In genomic region chr2:156145486-156146130, GRCm38 (mm10) we compare ENCODE assay signal across 8 mouse cellular contexts. TPM values are rescaled to one million over a fixed set of nuclear protein-coding genes. Genes with fewer than 3 reads are reported as not detected.
DNase-seq lines count a peak whose midpoint lies in the region; ATAC-seq and TF ChIP-seq lines count a peak whose summit lies in the region.
"Had no signal": no experiment of that assay in that cellular context is flagged by ENCODE, and none has a peak within 500 bp of the region (broad histone marks: within the 10 kb centered on the region; RNA-seq: fewer than 3 reads in every experiment).

No protein-coding gene starts in this region.

- H3K27ac ChIP-seq in embryonic facial prominence, embryonic 15.5 days (replicated peaks): no peak overlapping the region
- H3K27ac ChIP-seq in hindbrain, embryonic 16.5 days (ENCODE audit: low read depth, low read length): no peak overlapping the region

- H3K79me2 ChIP-seq in myocyte (ENCODE audit: control insufficient read depth, insufficient read depth): peaks cover 22% of the 10 kb centered on the region

- H3ac ChIP-seq in myocyte (ENCODE audit: control insufficient read depth, insufficient read length): no peak overlapping the region

- no peaks in the 10 kb centered on the region for H3K9me3 ChIP-seq in embryonic facial prominence, embryonic 15.5 days (replicated peaks)
- H3K9me3 ChIP-seq in hindbrain, embryonic 16.5 days (ENCODE audit: control insufficient read depth, low read length): no peaks in the 10 kb centered on the region

- peak overlapping the region; percentile 87; the same call in 1 of the 2 replicates for H3K4me3 ChIP-seq in embryonic facial prominence, embryonic 15.5 days (replicated peaks)
- no peak overlapping the region for H3K4me3 ChIP-seq in hindbrain, embryonic 16.5 days (ENCODE audit: low read length)
- H3K4me3 ChIP-seq in myocyte: peak overlapping the region; percentile 76

- H3K27me3 ChIP-seq in embryonic facial prominence, embryonic 15.5 days: no peaks in the 10 kb centered on the region
- no peaks in the 10 kb centered on the region for H3K27me3 ChIP-seq in hindbrain, embryonic 16.5 days (replicated peaks; ENCODE audit: control insufficient read depth, insufficient read depth, low read length)
- no peaks in the 10 kb centered on the region for H3K27me3 ChIP-seq in myocyte (ENCODE audit: control insufficient read depth, insufficient read depth, insufficient read length)

- intact Hi-C loops in left cerebral cortex, postnatal 4 days (cut with DNase I): no loop called here

- peaks cover 10% of the 10 kb centered on the region for H3K4me1 ChIP-seq in embryonic facial prominence, embryonic 15.5 days
- peaks cover 12% of the 10 kb centered on the region for H3K4me1 ChIP-seq in hindbrain, embryonic 16.5 days (ENCODE audit: control insufficient read depth, insufficient read depth, low read depth, low read length)

- peak; percentile 12 to 13 for DNase-seq in kidney, postnatal 4 days
- DNase-seq in kidney, postnatal 25 days: no peak
- no peak for DNase-seq in thymus, postnatal 14 days
- DNase-seq in left cerebral cortex, postnatal 4 days: no peak
- DNase-seq: lung, adult 18-20 months had no signal

- no peak for TF ChIP-seq POLR2A in myocyte (IDR thresholded peaks at IDR 0.05; ENCODE audit: insufficient read length, low read depth)

- peaks cover 45% of the 10 kb centered on the region for H3K36me3 ChIP-seq in embryonic facial prominence, embryonic 15.5 days
- H3K36me3 ChIP-seq in hindbrain, embryonic 16.5 days (ENCODE audit: control insufficient read depth, insufficient read depth, low read length): peaks cover 19% of the 10 kb centered on the region
- peaks cover 49% of the 10 kb centered on the region for H3K36me3 ChIP-seq in myocyte (ENCODE audit: control insufficient read depth, insufficient read depth)

- WGBS in embryonic facial prominence, embryonic 15.5 days: 48% methylated on average over 11 of the region's 11 CpGs
- 62% methylated on average over 11 of the region's 11 CpGs for WGBS in hindbrain, embryonic 16.5 days

- no peak for ATAC-seq in embryonic facial prominence, embryonic 15.5 days (ENCODE audit: insufficient number of reproducible peaks, low FRiP score, low TSS enrichment, low read depth)
- ATAC-seq in hindbrain, embryonic 16.5 days: no peak

- H3K4me2 ChIP-seq in embryonic facial prominence, embryonic 15.5 days (replicated peaks): peak overlapping the region; percentile 74
- H3K4me2 ChIP-seq in hindbrain, embryonic 16.5 days (ENCODE audit: low read length): peak overlapping the region; percentile 60
- H3K4me2 ChIP-seq in myocyte (ENCODE audit: low read depth): peak overlapping the region; percentile 68

- H3K9ac ChIP-seq in embryonic facial prominence, embryonic 15.5 days: no peak overlapping the region
- H3K9ac ChIP-seq in hindbrain, embryonic 16.5 days (ENCODE audit: low read depth, low read length): no peak overlapping the region

TF ChIP-seq in myocyte, 11 proteins besides CTCF, POLR2A, EP300 and RAD21:
- TF ChIP-seq POLR2AphosphoS2 (IDR thresholded peaks at IDR 0.05; ENCODE audit: insufficient read length, low read depth) (peak; percentile 69), REST (IDR thresholded peaks at IDR 0.05; ENCODE audit: insufficient read depth, insufficient read length) (no peak)

RNA-seq across cellular contexts. Expression of gene Nfs1, which starts 1.6 kb away (rescaled TPM):
- 42.0 and 44.1 TPM in 2 replicates for polyA plus RNA-seq in embryonic facial prominence, embryonic 15.5 days (2015; fragmentation: Nextera tagmentation; extraction: Ambion mirVana)
- 37.7 and 39.9 TPM in 2 replicates for polyA plus RNA-seq in hindbrain, embryonic 16.5 days (2015; fragmentation: Nextera tagmentation; extraction: Ambion mirVana)
- 42.8 TPM for polyA plus RNA-seq in myocyte (2012; fragmentation: generic; extraction: Trizol)
- total RNA-seq in left cerebral cortex, postnatal 4 days (2021): 10 to 100 TPM; 25.4 to 26.6 TPM

RNA-seq across cellular contexts. Expression of gene Romo1, which starts 1.8 kb away (rescaled TPM):
- 389 and 403 TPM in 2 replicates for polyA plus RNA-seq in embryonic facial prominence, embryonic 15.5 days (2015; fragmentation: Nextera tagmentation; extraction: Ambion mirVana)
- 393 and 432 TPM in 2 replicates for polyA plus RNA-seq in hindbrain, embryonic 16.5 days (2015; fragmentation: Nextera tagmentation; extraction: Ambion mirVana)
- polyA plus RNA-seq in myocyte (2012; fragmentation: generic; extraction: Trizol): 417 TPM
- 100 to 1,000 TPM; 223 to 225 TPM for total RNA-seq in left cerebral cortex, postnatal 4 days (2021)

RNA-seq across cellular contexts. Expression of gene Gm28036, which starts 18.7 kb away (rescaled TPM):
- polyA plus RNA-seq in embryonic facial prominence, embryonic 15.5 days (2015; fragmentation: Nextera tagmentation; extraction: Ambion mirVana): 17.0 and 17.2 TPM in 2 replicates
- polyA plus RNA-seq in hindbrain, embryonic 16.5 days (2015; fragmentation: Nextera tagmentation; extraction: Ambion mirVana): 15.5 and 19.5 TPM in 2 replicates
- polyA plus RNA-seq in myocyte (2012; fragmentation: generic; extraction: Trizol): 10.0 TPM
- 10 to 100 TPM; 26.1 to 40.2 TPM for total RNA-seq in left cerebral cortex, postnatal 4 days (2021)

RNA-seq across cellular contexts. Expression of gene Rbm12, which starts 33.8 kb away (rescaled TPM):
- 23.9 and 24.1 TPM in 2 replicates for polyA plus RNA-seq in embryonic facial prominence, embryonic 15.5 days (2015; fragmentation: Nextera tagmentation; extraction: Ambion mirVana)
- polyA plus RNA-seq in hindbrain, embryonic 16.5 days (2015; fragmentation: Nextera tagmentation; extraction: Ambion mirVana): 19.3 and 27.6 TPM in 2 replicates
- polyA plus RNA-seq in myocyte (2012; fragmentation: generic; extraction: Trizol): 4.0 TPM
- total RNA-seq in left cerebral cortex, postnatal 4 days (2021): 10 to 100 TPM; 43.4 to 50.3 TPM

RNA-seq across cellular contexts. Expression of gene Cpne1, which starts 33.8 kb away (rescaled TPM):
- 53.5 and 56.3 TPM in 2 replicates for polyA plus RNA-seq in embryonic facial prominence, embryonic 15.5 days (2015; fragmentation: Nextera tagmentation; extraction: Ambion mirVana)
- polyA plus RNA-seq in hindbrain, embryonic 16.5 days (2015; fragmentation: Nextera tagmentation; extraction: Ambion mirVana): 27.8 and 28.3 TPM in 2 replicates
- 44.0 TPM for polyA plus RNA-seq in myocyte (2012; fragmentation: generic; extraction: Trizol)
- total RNA-seq in left cerebral cortex, postnatal 4 days (2021): 10 to 100 TPM; 14.2 to 18.4 TPM

Comparison
In these comparisons a context has a peak if more than half of its experiments do, and no peak if none do; other contexts are left out.
1. DNase-seq: peak in kidney, postnatal 4 days (2 of 2); none in kidney, postnatal 25 days (0 of 2), thymus, postnatal 14 days (single experiment) and left cerebral cortex, postnatal 4 days (single experiment).
2. Peak in every context shown above with its lines, with median percentiles within 50 percentile points of each other: H3K4me2 ChIP-seq.